Mouse (Mus musculus) c-Kit-positive CD71-positive TER-119-negative erythroid progenitor cells, embryonic 14.5 days (primary cell): Measurements from ENCODE around the gene Stk19.
"Not testable (repeated sequence)": the region's sequence is repeated elsewhere in the genome, so short reads cannot be mapped to it uniquely, and the experiment has no call there.

ENCODE experiments used
- DNase-seq: peaks from one replicate; pipeline ENCODE4 v3.0.0-alpha.2; 2013; ENCODE audit warnings: low read depth

Stk19 gene

GRCm38 (mm10) chr17:34797211-34797995, 39.3 kb downstream of the Stk19 start:
- not testable (repeated sequence) for DNase-seq

- DNase-seq, result no peak
Observed at GRCm38 (mm10) chr17:34796311-34797140, 40.2 kb downstream of the Stk19 start.

- peak; percentile 9 for DNase-seq
Observed at GRCm38 (mm10) chr17:34795633-34796032, 41.1 kb downstream of the Stk19 start.

- DNase-seq, result no peak
Observed at GRCm38 (mm10) chr17:34795016-34795415, 41.7 kb downstream of the Stk19 start.

GRCm38 (mm10) chr17:34777680-34778325, 58.9 kb downstream of the Stk19 start:
- DNase-seq, result no peak
